Mouse (Mus musculus) brain, adult 2 months (tissue): ENCODE data around the gene Cux2.

Experiments
- DNase-seq: peaks from one replicate; pipeline ENCODE4 v3.0.0; 2011; ENCODE audit warnings: low read depth, low spot score

Gene Cux2

GRCm38 (mm10) chr5:121837441-121838340 lies 212.2 kb downstream of the Cux2 start, which contains the start of gene Sh2b3:
Gene Sh2b3 (minus strand): TSS chr5:121837646.
- DNase-seq, result peak; percentile 57

- peak; percentile 87 for DNase-seq
These were observed 213.0 kb downstream of the Cux2 start for GRCm38 (mm10) chr5:121836692-121837415.

GRCm38 (mm10) chr5:121835949-121836691 lies 213.8 kb downstream of the Cux2 start:
- peak; percentile 63 for DNase-seq

- DNase-seq, result no peak
These were observed 214.7 kb downstream of the Cux2 start for GRCm38 (mm10) chr5:121834991-121835747.

GRCm38 (mm10) chr5:121834241-121834606 lies 215.7 kb downstream of the Cux2 start:
- DNase-seq, result no peak

GRCm38 (mm10) chr5:121833572-121834240 lies 216.2 kb downstream of the Cux2 start:
- DNase-seq, result no peak

- DNase-seq, result no peak
These were observed 216.7 kb downstream of the Cux2 start for GRCm38 (mm10) chr5:121833159-121833558.

- DNase-seq, result no peak
These were observed 217.3 kb downstream of the Cux2 start for GRCm38 (mm10) chr5:121832376-121833155.

- no peak for DNase-seq
These were observed 218.8 kb downstream of the Cux2 start for GRCm38 (mm10) chr5:121831002-121831601.

GRCm38 (mm10) chr5:121828491-121829432 lies 221.1 kb downstream of the Cux2 start:
- DNase-seq, result peak; percentile 88

- DNase-seq, result no peak
These were observed 222.0 kb downstream of the Cux2 start for GRCm38 (mm10) chr5:121827876-121828275.

GRCm38 (mm10) chr5:121825606-121826005 lies 224.3 kb downstream of the Cux2 start:
- peak; percentile 86 for DNase-seq

GRCm38 (mm10) chr5:121824121-121824520 lies 225.8 kb downstream of the Cux2 start:
- DNase-seq, result no peak

- DNase-seq, result no peak
These were observed 226.2 kb downstream of the Cux2 start for GRCm38 (mm10) chr5:121823668-121824067.

GRCm38 (mm10) chr5:121822786-121823505 lies 227.0 kb downstream of the Cux2 start:
- no peak for DNase-seq

- DNase-seq, result peak; percentile 73
These were observed 228.3 kb downstream of the Cux2 start for GRCm38 (mm10) chr5:121821552-121821951.

- no peak for DNase-seq
These were observed 228.8 kb downstream of the Cux2 start for GRCm38 (mm10) chr5:121821116-121821515.

GRCm38 (mm10) chr5:121820657-121821056 lies 229.2 kb downstream of the Cux2 start:
- DNase-seq, result no peak
